Mouse (Mus musculus): Measurements from ENCODE around the gene Slc25a23.

DNA sequence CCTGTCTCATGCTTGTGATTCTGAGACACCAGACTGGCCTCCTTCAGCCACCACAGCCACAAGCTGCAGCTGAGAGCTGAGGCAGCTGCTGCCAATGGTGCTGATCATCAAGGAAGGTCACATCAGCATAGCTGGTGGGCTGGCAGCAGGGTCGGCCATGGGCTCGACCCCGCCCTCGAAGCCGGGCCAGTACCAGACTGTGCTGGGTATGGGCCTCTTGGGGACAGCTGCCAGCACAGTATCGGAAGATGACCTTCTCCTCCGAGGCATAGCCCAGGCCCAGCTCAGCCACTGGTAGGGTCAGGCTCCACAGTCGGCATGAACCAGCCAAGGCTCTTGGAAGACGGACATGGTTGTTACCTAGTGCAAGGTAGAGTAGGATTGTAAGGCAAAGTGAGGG is 60.2 kb downstream of the Slc25a23 start:
- no peak for TF ChIP-seq POLR2A (IDR thresholded peaks at IDR 0.05; ENCODE audit: extremely low read depth, insufficient read depth, low read length)
- no peak for TF ChIP-seq CTCF (IDR thresholded peaks at IDR 0.05; ENCODE audit: low read depth, low read length)

Measured in liver, adult 2 months (tissue).